Mouse (Mus musculus): ENCODE results near the gene Nuak2.

The Nuak2 gene

GRCm38 (mm10) chr1:132377811-132378210, 61.9 kb downstream of the Nuak2 start:
- no peak for DNase-seq (ENCODE audit: low read depth)

DNA sequence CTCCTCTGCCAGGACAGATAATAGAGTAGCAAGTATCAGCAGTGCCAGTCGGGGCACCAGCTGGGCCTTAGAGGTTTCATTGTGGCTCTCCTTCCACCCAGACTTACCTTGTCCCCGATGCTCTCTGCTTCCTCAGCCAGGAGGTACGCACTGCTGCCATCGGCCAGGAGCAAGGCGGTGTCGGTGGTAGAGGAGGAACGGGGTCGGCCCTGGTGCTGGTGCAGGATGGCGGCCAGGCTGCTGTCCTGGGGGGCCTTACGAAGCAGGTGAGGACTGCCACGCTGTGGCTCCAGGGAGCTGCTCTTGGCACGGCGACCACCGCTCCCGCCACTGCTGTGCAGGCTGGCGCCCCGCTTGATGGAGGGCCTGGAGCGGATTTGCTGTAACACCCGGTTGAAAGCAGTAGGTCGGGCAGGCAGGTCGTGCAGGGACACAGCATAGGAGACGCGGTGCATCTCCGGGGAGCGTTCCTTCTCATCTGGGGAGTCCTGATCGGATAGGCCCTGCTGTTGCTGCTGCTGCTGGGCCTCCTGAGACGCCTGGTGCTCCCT, 64.7 kb downstream of the Nuak2 start:
- no peak for DNase-seq (ENCODE audit: low read depth)

GRCm38 (mm10) chr1:132381929-132382328, 66.0 kb downstream of the Nuak2 start:
- DNase-seq (ENCODE audit: low read depth) = no peak
